Mouse (Mus musculus): ENCODE measurements around the gene Fgfr2. TPM values are rescaled to one million over a fixed set of nuclear protein-coding genes. Genes with fewer than 3 reads are reported as not detected.

Fgfr2 gene
- polyA plus RNA-seq, 1 experiment from 2014 or later: 106 TPM

- peaks cover 7% of the 10 kb centered on the region; the same call in 1 of the 2 replicates for H3K9me3 ChIP-seq (ENCODE audit: control insufficient read depth, low read length)
- H3K36me3 ChIP-seq (ENCODE audit: control insufficient read depth, insufficient read depth, low read length): no peaks in the 10 kb centered on the region
- ATAC-seq (ENCODE audit: low read depth) (no peak), DNase-seq (ENCODE audit: low spot score) (no peak)
- WGBS: 91% methylated on average over 10 of the region's 10 CpGs
- no peak overlapping the region for H3K4me3 ChIP-seq (ENCODE audit: low read depth, low read length)
- H3K27ac ChIP-seq (replicated peaks; ENCODE audit: low read depth, low read length): no peak overlapping the region
- no peaks in the 10 kb centered on the region for H3K27me3 ChIP-seq (replicated peaks; ENCODE audit: control insufficient read depth, insufficient read depth, low read length)
- 0 out of 2 replicates have a peak, but pooled peaks cover 7% of the 10 kb centered on the region for H3K4me1 ChIP-seq (ENCODE audit: control insufficient read depth, insufficient read depth, low read length)
- no peak overlapping the region for H3K4me2 ChIP-seq (ENCODE audit: low read depth, low read length)
- no peak overlapping the region for H3K9ac ChIP-seq (ENCODE audit: low read depth, low read length)
Measured at GRCm38 (mm10) chr7:130365711-130366110, 2757.4 kb downstream of the Fgfr2 start.

DNA sequence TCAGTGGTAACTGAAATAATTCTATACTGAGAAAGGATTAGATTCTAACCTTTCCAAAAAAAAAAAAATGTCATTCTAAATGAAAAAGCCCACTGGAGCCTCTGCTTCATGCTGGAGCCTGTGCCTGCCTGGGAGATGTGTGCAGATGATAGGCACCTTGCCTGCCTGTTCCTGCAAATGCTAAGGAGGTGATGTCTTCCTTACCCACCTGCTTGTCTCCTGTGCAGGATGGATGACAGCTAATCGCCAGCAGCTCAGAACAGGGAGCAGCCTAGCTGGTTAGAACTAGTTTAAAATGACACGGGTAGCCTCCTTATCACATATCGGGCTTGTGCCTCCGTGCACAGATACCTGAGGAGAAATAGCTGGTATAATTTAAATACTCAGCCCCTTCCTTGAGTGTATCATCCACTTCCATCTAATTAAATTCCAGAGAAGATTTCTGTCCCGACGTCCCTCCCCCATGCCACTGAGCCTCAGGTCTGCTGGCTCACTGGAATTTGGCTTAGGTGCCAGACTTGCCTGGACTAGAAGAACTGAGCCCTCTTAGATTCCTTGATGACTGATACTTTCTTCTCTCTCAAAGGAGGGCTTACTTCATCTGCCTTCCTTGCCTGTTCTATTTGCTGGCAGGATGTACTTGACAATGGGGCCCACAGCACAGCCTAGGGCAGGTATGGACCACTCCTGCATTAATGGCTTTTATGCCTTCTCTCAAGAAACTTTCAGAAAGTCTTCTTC is 2782.6 kb downstream of the Fgfr2 start:
- Histone ChIP-seq H3K27me3 (replicated peaks; ENCODE audit: control insufficient read depth, insufficient read depth, low read length) (no peaks in the 10 kb centered on the region), H3K9me3 (ENCODE audit: control insufficient read depth, low read length) (no peaks in the 10 kb centered on the region), H3K27ac (replicated peaks; ENCODE audit: low read depth, low read length) (peak overlapping the region; percentile 22; the same call in 1 of the 2 replicates), H3K36me3 (ENCODE audit: control insufficient read depth, insufficient read depth, low read length) (no peaks in the 10 kb centered on the region), H3K4me1 (ENCODE audit: control insufficient read depth, insufficient read depth, low read length) (no peaks in the 10 kb centered on the region), H3K9ac (ENCODE audit: low read depth, low read length) (no peak overlapping the region), H3K4me3 (ENCODE audit: low read depth, low read length) (no peak overlapping the region), H3K4me2 (ENCODE audit: low read depth, low read length) (no peak overlapping the region)
- DNase-seq (ENCODE audit: low spot score): peak; percentile 83
- peak; percentile 87 for ATAC-seq (ENCODE audit: low read depth)
- 55% methylated on average over 6 of the region's 6 CpGs for WGBS

GRCm38 (mm10) chr7:130337601-130338000 is 2785.5 kb downstream of the Fgfr2 start:
- DNase-seq (ENCODE audit: low spot score) (no peak), ATAC-seq (ENCODE audit: low read depth) (no peak)
- WGBS: 91% methylated on average over 7 of the region's 7 CpGs
- H3K4me3 ChIP-seq (ENCODE audit: low read depth, low read length): no peak overlapping the region
- H3K4me1 ChIP-seq (ENCODE audit: control insufficient read depth, insufficient read depth, low read length): 0 out of 2 replicates have a peak, but pooled peaks cover 4% of the 10 kb centered on the region
- H3K9ac ChIP-seq (ENCODE audit: low read depth, low read length): no peak overlapping the region
- no peak overlapping the region for H3K4me2 ChIP-seq (ENCODE audit: low read depth, low read length)
- no peak overlapping the region for H3K27ac ChIP-seq (replicated peaks; ENCODE audit: low read depth, low read length)
- no peaks in the 10 kb centered on the region for H3K36me3 ChIP-seq (ENCODE audit: control insufficient read depth, insufficient read depth, low read length)
- H3K27me3 ChIP-seq (replicated peaks; ENCODE audit: control insufficient read depth, insufficient read depth, low read length): no peaks in the 10 kb centered on the region
- H3K9me3 ChIP-seq (ENCODE audit: control insufficient read depth, low read length): no peaks in the 10 kb centered on the region

DNA sequence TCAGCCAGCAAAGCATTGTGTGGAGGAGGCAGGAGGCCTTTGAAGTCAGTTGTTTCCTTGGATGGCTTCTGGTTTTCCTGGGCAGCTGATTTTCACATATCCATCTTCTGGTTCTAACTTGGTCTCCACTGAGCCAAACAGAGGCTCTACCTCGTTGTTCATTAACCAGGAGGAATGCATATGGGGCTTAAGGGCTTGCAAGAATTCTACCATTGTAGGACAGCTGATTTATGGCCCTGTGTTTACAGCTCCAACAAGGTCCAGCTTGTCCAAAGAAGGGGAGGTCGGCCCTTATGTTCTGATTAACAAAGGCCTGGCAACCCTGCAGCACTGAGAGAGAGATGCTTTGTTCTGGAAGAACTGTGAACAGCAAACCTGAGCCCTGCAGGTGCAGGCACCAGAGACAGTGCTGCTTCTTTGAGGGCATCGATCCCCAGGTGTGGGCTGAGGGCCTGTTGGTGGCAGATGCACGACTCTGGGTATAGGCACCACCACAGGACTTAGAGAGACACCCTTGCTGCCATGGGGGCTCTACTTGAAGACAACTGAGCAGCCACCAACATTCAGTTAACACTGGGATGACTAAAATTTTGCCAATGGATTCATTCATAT is 2787.6 kb downstream of the Fgfr2 start:
- no peak overlapping the region for H3K27ac ChIP-seq (replicated peaks; ENCODE audit: low read depth, low read length)

GRCm38 (mm10) chr7:130332515-130333220 is 2790.5 kb downstream of the Fgfr2 start:
- Histone ChIP-seq H3K9ac (ENCODE audit: low read depth, low read length) (no peak overlapping the region), H3K27ac (replicated peaks; ENCODE audit: low read depth, low read length) (peak overlapping the region; percentile 69), H3K27me3 (replicated peaks; ENCODE audit: control insufficient read depth, insufficient read depth, low read length) (no peaks in the 10 kb centered on the region), H3K36me3 (ENCODE audit: control insufficient read depth, insufficient read depth, low read length) (no peaks in the 10 kb centered on the region), H3K9me3 (ENCODE audit: control insufficient read depth, low read length) (no peaks in the 10 kb centered on the region), H3K4me2 (ENCODE audit: low read depth, low read length) (no peak overlapping the region), H3K4me1 (ENCODE audit: control insufficient read depth, insufficient read depth, low read length) (peaks cover 18% of the 10 kb centered on the region), H3K4me3 (ENCODE audit: low read depth, low read length) (no peak overlapping the region)
- DNase-seq (ENCODE audit: low spot score) (peak; percentile 67), ATAC-seq (ENCODE audit: low read depth) (peak; percentile 42; the same call in 1 of the 2 replicates)
- WGBS: 78% methylated on average over 11 of the region's 11 CpGs

More for the DNA sequence above, 2787.6 kb downstream of the Fgfr2 start:
- Histone ChIP-seq H3K27me3 (replicated peaks; ENCODE audit: control insufficient read depth, insufficient read depth, low read length) (no peaks in the 10 kb centered on the region), H3K4me3 (ENCODE audit: low read depth, low read length) (no peak overlapping the region), H3K9me3 (ENCODE audit: control insufficient read depth, low read length) (no peaks in the 10 kb centered on the region), H3K4me2 (ENCODE audit: low read depth, low read length) (no peak overlapping the region), H3K4me1 (ENCODE audit: control insufficient read depth, insufficient read depth, low read length) (0 out of 2 replicates have a peak, but pooled peaks cover 4% of the 10 kb centered on the region), H3K36me3 (ENCODE audit: control insufficient read depth, insufficient read depth, low read length) (no peaks in the 10 kb centered on the region), H3K9ac (ENCODE audit: low read depth, low read length) (no peak overlapping the region)
- ATAC-seq (ENCODE audit: low read depth): no peak
- 58% methylated on average over 4 of the region's 4 CpGs for WGBS
- no peak for DNase-seq (ENCODE audit: low spot score)

DNA sequence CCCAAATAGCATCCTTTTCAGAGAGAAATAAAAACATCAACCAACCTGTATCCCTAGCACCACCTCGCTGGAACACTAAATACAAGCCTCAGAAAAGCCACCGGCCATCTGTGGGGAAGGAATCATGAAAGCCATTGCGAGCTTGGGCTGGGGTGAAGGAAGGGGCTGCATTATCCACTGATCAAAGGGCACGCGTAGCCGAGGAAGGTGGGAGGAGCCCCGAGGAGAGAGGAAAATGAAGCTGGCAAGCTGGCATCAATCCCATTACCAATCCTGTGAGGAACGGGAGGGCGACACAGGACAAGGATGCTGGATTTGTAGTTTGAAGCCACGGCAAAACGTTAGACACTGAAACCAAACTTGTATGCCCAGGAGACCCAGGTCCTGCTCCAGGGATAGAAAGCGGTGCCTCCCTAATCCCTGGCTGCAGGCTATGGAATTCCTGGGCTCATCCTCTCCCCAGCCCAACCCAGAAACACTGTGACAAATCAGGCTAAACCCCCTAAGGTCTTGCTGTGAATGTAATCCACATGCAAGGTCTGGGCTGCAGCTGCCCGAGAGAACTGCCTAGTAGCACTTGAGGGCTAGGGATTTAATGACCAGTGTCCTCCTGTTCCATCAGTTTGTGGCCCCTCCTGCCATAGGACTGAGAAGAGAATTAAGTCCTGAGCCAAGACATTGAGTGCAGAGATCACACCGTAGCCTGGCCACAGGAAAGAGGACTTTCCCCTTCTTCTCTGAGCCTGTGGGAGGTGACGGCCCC is 2795.4 kb downstream of the Fgfr2 start:
- H3K9me3 ChIP-seq (ENCODE audit: control insufficient read depth, low read length): no peaks in the 10 kb centered on the region
- H3K4me2 ChIP-seq (ENCODE audit: low read depth, low read length): peak overlapping the region; percentile 43
- ATAC-seq (ENCODE audit: low read depth) (0 out of 2 replicates have a peak, but pooled peaks have one; percentile 62), DNase-seq (ENCODE audit: low spot score) (peak; percentile 76)
- H3K9ac ChIP-seq (ENCODE audit: low read depth, low read length): peak overlapping the region; percentile 7
- no peaks in the 10 kb centered on the region for H3K36me3 ChIP-seq (ENCODE audit: control insufficient read depth, insufficient read depth, low read length)
- H3K27ac ChIP-seq (replicated peaks; ENCODE audit: low read depth, low read length): peak overlapping the region; percentile 67
- H3K27me3 ChIP-seq (replicated peaks; ENCODE audit: control insufficient read depth, insufficient read depth, low read length): 0 out of 2 replicates have a peak, but pooled peaks cover 3% of the 10 kb centered on the region
- peak overlapping the region; percentile 6; the same call in 1 of the 2 replicates for H3K4me3 ChIP-seq (ENCODE audit: low read depth, low read length)
- peaks cover 43% of the 10 kb centered on the region for H3K4me1 ChIP-seq (ENCODE audit: control insufficient read depth, insufficient read depth, low read length)
- 7% methylated on average over 15 of the region's 15 CpGs for WGBS

DNA sequence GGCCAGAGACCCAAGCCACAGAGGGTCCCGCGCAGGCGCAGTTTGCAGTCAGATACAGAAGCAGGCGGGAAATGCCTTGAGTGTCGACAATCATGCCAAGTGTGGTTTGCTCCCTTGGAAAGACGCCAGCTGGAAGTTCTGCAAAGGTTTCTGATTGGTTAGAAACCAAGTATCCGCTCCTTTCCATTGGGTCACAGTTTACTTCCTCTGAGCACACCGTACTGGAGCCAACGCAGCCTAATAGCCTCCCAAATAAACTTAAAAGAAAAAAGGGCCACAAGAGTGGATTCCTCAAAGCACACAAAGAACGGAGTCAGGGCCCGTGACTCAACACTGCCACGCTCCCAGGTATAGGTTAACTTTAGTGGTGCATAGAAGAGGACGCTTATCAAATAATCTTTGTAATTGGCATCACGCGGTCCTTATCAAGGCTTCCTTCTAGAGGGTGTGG is 2797.1 kb downstream of the Fgfr2 start:
- Histone ChIP-seq H3K36me3 (ENCODE audit: control insufficient read depth, insufficient read depth, low read length) (no peaks in the 10 kb centered on the region), H3K9ac (ENCODE audit: low read depth, low read length) (no peak overlapping the region), H3K27ac (replicated peaks; ENCODE audit: low read depth, low read length) (no peak overlapping the region), H3K4me1 (ENCODE audit: control insufficient read depth, insufficient read depth, low read length) (peaks cover 41% of the 10 kb centered on the region), H3K4me2 (ENCODE audit: low read depth, low read length) (no peak overlapping the region), H3K4me3 (ENCODE audit: low read depth, low read length) (no peak overlapping the region), H3K9me3 (ENCODE audit: control insufficient read depth, low read length) (no peaks in the 10 kb centered on the region), H3K27me3 (replicated peaks; ENCODE audit: control insufficient read depth, insufficient read depth, low read length) (0 out of 2 replicates have a peak, but pooled peaks cover 3% of the 10 kb centered on the region)
- ATAC-seq (ENCODE audit: low read depth): peak; percentile 41; the same call in 1 of the 2 replicates
- DNase-seq (ENCODE audit: low spot score): peak; percentile 91
- WGBS: 59% methylated on average over 15 of the region's 15 CpGs
